Mouse (Mus musculus): ENCODE data around the gene Cib3.

The Cib3 gene

DNA sequence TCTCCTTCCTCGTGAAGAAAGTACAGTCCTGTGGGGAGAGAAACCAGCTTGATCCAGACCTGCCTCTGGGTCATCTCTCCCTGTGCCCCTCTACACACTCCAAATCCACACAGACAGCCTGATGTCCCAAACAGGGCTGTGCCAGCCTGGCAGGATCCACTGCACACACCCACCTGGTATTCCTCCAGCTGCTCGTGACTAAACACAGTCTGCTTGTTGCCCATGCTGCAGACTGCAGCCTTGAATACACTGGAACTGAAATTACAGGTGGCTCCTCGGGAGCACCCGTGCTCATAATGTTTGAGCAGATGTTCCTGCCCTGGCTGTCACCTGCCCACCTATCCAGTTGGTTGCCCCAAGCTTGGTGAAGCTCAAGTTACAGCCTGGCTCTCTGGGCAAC lies at the start of gene Cib3:
TSS of gene Cib3 (minus strand) at position 87 of the 400 bp plus-strand sequence.
- no peak for DNase-seq

DNA sequence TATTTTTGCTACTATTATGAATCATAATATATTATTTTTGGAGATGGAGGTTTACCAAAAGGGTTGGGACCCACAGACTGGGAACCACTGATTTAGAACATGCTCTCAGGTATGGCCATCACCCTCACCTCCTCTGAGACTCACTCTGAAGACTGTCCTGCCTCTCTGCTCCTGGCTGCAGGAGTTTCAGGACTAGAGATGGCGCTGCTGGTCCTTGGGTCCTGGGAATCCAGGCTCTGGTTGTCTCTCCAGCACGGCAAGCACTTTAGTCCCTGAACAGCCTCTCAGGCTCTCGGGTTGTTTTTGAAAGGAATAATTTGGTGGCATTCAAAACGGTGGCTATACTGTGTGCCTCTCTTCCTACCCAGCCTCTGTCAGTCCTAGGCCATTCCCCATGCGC lies 49.2 kb upstream of the Cib3 start:
- DNase-seq, result no peak

DNA sequence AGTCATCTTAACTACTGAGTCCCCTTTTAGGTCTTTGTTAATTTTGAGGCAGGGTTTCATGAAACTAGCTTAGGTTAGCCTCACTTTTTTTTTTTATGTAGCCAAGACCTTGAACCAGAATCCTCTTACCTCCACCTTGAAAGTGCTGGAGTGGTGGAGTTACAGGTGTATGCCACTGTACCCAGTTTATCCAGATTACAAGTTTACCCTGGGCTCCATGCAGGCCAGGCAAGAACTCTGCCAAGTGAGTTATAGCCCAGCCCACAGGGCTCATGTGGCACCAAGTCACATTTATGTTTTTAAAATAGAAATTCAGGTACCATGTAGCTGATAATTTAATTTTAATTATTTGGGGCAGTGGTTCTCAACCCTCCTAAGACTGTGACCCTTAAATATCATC lies 48.8 kb upstream of the Cib3 start:
- no peak for DNase-seq

DNA sequence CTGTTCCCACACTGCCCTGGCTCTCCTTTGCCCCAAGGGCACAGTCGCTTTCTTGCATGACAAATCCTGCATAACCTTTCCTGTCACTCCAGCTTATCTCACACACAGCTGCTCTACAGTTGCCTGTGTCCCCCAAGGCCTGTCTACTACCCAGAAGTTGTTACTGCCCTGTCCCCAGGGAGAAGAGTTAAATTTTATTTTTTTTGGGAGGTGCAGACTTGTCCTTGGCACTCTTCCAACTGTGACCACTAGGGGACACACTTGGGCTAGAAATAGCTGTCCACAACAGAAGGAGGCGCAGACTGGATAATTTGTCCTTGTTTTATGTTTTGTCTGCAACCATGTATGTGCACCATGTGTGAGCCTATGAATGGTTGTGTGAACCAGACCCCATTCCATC lies 48.4 kb upstream of the Cib3 start:
- peak; percentile 36 for DNase-seq

DNA sequence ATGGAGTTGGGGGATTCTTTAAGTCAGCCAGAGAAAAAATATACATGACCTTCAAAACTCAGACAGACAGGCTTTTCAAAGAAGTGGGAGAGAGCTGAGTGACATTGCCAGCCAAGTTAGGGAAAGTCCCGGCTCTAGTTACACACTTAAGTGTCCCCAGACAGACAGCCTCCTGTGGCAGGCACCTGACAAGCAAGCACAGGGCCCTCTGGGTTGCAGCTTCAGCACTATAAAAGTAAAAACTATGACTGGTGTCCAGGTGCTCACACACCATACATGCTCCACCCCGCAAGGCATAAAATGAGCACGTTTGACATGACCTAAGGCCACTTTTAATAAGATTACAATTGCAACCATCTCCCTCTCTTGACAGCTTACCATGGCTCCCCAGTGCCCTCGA lies 47.9 kb upstream of the Cib3 start:
- no peak for DNase-seq

DNA sequence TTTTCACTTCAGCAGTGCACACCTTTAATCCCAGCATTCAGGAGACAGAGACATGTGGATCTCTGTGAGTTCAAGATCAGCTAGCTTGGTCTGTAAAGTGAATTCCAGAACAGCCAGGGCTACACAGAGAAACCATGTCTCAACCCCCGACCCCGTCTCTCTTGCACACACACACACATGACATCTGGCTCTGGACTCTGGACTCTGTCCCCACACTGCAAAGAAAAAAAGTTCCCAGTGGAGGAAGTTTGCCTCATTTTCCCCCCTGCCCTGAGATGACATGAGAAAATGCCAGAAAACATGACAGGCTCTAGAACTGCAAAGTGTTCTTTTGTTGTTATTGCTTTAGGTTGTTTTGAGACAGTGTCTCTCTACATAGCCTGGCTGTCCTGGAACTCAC lies 47.2 kb upstream of the Cib3 start:
- DNase-seq, result no peak

DNA sequence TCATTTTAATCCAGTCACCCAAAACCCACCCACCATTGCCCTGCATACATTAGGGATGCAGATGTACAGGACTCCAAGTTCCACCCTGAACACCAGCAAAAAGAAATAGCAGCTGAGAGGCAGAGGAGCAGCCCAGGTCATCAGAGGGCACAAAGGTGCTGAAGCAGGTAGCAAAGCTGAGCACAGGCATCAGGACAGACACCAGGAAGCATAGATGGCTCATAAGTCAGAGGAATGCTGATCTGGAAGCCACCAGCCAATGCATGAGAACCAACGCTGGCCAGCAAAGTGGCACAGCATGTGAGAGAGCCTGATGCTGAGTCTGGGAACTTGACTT lies 45.2 kb upstream of the Cib3 start:
- no peak for DNase-seq

DNA sequence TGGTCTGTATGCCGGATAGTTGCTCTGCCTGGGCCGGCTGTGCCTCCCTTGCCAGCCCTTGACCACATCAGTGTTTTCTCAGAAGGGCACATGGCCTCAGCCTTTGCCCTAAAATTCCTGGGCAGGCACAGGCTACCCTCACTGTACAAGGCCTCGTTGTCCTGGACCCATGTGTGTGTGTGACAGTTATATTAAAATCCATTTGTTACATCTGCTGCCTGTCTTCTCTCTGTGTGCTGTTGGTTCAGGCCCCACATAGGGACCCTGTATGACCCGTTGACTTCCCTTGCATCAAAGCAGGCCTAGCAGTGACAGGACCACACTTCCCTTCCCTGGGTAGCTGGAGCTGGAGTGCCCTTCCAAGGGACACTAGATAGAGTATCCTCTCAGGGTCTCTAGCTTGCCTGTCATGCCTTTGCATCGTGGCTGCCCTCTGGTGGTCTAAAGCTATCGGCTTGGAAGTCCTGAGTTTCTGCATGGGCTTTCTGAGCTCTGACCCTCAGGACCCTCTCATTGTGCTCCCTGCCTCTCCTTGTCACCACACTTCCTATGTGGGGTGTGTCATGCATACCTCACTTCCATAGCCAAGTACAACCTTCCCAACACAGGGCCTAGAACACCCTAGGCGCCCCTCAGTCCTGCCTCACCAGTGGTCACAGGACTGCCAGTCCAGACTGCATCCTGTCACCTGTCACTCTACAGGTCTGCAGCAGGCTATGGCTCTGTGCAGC lies 44.7 kb upstream of the Cib3 start:
- no peak for DNase-seq

DNA sequence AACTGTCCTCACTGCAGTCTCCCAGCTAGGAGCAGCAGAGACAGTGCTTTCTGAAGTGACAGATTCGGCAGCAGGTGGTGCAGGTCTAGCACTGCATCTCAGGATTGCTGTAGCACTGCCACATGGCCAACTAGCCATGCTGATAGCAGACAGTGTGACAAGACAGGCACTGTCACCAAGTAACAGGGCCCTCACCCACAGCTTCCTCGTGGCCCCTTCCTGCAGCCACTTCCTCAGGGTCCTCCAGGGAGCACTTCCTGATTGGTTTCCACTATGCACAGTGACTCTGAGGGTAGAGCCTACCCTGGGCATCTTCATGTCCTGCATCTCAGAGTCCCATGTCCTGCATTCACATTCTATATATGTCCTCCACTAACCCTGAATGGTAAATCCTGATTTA lies 32.0 kb upstream of the Cib3 start:
- DNase-seq, result no peak

DNA sequence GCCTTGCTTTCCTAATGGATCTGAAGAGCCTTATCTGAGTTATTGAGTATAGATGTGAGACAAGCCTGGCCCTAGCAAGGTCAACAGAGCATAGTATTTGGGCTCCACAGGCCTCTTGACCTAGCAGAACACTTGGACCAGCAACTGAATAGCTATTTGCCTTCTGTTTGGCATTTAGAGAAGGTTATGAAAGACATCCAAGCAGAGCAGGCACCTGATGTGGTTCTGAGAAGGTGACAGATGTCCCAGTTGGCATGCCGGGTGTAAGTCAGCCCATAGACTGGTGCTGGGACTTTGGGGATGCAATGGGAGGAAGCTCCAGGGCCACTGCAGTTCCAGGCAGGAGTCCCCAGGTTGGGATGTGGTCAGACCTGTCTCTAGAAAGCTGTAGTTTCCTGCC lies 29.6 kb upstream of the Cib3 start:
- no peak for DNase-seq

DNA sequence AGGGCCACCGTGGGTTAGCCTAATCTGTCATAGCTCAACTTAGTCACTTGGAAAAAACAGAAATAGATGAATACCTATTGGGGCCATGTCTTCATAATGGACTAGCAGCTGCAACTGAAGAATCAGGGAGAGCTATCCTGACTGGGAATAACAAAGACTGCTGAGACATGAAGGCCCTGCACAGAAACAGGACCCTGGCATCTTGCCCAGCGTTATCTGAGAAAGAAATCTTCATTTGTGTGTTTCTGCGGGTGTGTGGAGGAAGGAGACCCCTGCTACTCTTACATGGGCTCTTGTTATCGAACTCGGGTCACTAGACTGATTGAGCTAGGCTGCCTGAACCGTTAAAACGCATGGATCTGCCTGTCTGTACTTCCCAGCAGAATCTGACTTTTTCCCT lies 28.3 kb upstream of the Cib3 start:
- DNase-seq, result no peak

DNA sequence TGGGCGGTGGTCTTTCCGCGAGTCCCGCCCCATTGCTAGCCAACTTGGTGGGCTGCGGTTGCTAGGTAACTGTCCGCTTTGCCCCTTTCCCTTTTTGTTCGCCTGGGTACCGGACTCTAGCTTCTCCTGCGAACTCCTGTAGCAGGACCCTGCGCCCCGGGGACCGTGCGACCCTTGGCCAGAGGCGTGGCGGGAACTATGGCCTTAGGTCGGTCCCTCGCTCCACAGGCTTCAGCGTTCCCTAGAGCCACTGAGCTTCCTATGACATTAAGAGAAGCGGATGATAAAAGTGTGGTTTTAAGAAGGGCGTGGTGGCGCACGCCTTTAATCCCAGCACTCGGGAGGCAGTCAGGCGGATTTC lies 27.7 kb upstream of the Cib3 start:
- no peak for DNase-seq

DNA sequence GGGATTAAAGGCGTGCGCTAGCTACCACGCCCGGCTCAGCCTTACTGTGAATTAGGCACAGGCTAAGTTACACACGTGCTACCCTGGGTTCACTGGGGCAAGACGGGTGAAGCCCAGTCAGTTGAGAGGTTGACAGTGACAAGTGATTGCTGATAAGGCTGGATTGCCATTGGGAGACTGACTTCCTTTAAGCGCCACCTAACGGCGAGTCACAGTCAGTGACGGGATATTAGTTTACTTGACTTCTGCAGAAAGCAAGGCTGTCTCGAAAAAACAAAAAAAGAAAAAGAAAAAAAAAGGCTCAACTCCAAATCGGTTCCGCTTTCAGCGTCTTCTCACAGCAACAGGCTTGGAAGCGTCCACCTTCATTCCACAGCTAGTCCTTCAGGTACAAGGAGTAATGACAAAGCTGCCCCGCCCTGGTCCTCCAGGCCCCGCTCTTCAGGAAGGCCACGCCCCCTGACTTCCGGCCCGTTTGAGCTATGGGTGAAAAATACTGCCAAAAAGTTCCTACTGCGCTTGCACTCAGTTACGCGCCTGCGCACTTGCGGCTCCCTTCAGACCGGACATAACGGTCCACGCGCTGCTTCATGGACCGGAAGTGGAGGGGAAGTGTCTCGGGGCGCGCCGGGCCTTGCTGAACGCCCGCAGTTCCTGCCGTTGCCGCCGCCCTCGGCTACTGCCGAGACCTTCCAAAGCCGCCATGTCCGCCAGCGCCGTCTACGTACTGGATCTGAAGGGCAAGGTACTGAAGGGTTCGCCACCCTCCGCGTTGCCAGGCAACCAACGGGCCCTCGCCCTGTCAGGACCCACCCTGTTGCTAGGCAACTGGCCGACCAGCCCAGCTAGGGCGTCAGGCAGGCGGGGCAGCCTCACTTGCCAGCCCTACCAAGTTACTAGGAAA lies 27.1 kb upstream of the Cib3 start, which contains the start of gene Ap1m1:
TSS of gene Ap1m1 (plus strand) at position 520 of the 904 bp plus-strand sequence.
- DNase-seq, result peak; percentile 99

DNA sequence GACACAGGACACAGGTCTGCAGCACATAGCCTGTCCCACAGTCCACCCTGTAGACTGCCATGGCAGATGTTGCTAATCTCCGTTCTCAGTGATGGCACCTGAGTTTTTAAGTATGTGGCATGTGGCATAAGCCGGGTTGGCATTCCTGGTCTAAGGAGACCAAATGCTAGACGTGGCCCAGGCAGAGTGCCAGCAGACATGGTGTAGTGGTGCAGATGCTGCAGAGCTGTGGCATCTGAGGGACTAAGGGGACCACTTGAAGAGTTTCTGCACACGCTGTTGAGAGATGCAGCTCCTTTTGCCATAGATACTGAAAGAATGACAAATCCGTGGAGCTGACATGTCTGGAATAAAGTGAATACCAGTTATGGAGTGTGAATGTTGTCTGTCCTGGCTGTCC lies 10.0 kb upstream of the Cib3 start:
- DNase-seq, result no peak

DNA sequence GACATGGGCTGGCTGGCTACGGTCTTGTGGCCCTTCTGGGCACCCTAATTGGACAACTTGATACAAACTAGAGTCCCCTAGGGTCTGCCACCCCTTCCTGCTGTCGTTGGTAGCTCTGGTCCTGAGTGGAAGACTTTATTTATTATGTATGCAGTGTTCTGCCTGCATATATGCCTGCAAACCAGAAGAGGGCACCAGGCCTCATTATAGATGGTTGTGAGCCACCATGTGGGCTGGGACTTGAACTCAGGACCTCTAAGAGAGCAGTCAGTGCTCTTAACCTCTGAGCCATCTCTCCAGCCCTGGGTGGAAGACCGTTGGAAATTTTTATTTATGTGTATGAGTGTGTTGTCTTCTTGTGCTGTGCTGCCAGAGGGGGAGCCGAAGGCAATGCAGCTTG lies 8.1 kb upstream of the Cib3 start:
- no peak for DNase-seq

DNA sequence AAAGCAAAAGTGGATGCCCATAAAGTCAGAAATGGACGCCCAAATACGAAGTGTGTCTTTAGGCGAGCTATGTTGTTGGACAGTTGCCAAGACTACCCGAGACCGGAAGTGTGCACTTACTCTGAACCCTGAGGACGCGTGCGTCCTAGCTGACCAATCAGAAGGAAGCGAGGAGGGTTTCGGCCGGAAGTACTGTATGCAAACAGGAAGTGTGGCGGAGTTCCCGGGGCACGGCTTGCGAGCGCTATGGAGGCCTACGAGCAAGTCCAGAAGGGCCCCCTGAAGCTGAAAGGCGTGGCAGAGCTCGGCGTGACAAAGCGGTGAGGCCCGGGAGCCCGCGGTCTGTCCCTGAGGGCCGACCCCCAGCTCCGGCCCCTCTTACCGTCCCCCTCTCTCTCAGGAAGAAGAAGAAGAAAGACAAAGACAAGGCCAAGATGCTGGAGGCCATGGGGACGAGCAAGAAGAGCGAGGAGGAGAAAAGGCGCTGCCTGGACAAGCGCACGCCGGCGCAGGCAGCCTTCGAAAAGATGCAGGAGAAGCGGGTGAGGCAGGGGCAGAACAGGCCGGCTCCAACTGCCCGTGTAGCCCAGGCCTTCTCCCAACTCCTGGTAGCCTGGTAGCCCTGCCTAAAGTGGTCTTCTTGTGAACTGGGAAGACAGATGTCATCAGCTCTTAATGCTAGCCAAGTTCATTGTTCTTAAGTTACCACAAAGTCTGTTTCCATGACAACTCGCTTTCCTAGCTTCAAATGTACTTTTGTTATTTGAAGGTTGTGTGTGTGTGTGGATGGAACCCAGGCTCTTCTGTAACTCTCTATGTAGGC lies 7.1 kb upstream of the Cib3 start, which contains the start of gene Fam32a:
TSS of gene Fam32a (plus strand) at position 190 of the 823 bp plus-strand sequence.
- DNase-seq, result peak; percentile 89

DNA sequence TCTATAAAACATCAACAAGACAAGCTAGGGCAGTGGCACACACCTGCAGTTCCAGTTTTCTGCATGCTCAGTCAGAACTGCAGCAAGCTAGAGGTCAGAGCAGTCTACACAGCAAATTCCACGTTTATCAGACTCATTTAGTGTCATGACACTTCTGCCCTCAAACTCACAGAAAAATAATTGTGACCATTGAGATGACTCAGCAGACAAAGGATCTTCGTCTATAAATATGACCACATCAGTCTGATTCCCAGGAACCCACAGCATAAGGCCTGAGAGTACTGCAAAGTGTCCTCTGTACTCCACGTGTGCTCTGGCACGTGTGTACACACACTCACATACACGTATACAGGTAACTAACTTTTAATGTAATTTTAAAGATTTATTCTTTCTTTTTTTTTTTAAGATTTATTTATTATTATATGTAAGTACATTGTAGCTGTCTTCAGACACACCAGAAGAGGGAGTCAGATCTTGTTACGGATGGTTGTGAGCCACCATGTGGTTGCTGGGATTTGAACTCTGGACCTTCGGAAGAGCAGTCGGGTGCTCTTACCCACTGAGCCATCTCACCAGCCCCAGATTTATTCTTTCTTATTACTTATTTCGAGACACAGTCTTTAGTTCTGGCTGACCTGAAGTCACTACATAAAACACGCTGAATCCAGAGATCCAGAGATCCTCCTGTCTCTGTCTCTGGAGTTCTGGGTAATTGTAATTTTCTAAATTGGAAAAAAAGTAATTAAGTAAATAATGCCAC lies 6.3 kb upstream of the Cib3 start:
- no peak for DNase-seq

DNA sequence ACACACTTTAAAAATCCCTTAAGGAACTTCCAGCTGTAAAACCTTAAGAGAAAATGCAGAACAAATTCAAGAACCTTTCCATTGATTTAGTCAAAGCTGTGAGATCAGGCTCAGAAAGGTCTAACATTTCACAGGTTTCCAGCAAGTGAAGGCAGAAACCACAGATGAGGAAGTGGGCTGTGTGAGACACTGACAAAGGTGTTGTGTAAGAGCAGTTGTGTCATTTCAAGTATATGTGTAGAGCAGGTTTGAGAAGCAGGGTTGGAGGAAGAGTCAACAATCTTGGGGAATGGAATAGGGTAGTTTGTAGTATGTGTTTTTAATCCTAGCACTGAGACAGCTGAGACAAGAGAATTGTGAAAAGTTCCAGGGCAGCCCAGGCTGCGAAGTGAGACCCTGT lies 3.2 kb upstream of the Cib3 start:
- no peak for DNase-seq

DNA sequence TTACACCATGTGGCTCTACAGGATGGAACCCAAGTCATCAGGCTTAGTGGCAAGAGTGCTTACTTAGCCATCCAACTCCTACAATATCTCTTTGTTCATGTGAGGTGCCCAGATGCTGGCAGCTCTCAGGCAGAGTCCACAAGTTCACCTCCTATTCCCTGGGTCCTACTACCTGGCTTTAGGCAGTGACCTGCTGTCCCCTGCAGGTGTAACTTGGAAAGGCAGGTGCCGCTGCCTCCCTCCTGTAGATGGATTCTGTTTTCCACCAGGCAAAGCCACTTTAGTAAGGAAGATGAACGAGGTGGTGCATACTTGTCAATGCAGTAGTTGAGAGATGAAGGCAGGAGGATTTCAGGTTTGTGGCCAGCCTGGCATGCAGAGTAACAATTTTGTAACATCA lies 2.4 kb upstream of the Cib3 start:
- peak; percentile 57 for DNase-seq

DNA sequence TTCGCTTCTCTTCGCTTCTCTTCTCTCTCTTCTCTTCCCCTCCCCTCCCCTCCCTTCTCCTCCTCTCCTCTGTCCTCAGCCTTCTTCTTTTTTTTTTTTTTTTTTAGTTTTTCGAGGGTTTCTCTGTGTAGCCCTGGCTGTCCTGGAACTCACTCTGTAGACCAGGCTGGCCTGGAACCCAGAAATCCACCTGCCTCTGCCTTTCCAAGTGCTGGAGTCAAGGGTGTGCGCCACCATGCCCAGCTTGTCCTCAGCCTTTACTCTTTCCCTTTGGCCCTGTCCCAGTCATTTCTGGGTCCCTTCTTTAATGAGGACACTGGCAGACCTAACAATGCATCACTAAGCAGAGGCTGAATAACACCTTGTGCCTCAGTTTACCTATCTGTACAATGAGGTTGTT lies 899 bp upstream of the Cib3 start, which contains the start of gene Gm11034:
TSS of gene Gm11034 (minus strand) at position 101 of the 400 bp plus-strand sequence.
- no peak for DNase-seq

DNA sequence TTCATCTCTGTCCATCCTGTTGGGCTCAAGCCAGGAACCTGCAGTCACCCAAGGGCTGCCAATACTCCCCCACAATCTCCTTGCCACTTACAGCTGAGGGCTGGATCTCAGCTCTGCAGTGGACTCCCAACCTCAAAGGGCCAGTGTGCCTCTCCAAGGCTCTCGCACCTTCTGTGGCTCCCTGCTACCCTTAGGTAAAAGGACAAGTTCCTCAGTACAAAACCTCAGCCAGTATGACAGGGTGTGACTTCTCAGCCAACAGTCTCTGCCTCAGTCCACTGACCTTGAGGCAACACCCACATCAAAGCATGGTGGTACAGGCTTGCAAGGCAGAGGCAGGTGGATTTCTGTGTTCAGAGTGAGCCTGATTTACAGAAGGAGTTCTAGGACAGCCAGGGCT lies 791 bp downstream of the Cib3 start:
- no peak for DNase-seq

DNA sequence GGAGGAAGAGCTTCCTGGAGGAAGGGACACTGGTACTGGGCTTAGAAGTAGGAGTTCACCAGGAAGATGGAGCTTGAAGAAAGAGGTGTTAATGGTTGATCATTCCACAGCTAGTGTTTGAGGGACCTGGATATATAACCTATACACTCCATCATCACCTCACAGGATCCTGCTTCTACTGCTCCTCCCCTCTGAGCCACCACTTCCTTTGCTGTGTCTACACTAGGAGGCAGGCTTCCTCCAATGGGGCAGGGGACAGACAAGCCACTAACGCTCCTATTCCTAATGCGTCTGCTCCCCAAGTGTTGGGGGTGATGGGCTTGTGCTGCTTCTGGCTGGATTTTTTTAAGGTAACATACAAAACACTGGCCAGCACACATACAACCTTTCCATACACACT lies 1.9 kb downstream of the Cib3 start:
- no peak for DNase-seq

DNA sequence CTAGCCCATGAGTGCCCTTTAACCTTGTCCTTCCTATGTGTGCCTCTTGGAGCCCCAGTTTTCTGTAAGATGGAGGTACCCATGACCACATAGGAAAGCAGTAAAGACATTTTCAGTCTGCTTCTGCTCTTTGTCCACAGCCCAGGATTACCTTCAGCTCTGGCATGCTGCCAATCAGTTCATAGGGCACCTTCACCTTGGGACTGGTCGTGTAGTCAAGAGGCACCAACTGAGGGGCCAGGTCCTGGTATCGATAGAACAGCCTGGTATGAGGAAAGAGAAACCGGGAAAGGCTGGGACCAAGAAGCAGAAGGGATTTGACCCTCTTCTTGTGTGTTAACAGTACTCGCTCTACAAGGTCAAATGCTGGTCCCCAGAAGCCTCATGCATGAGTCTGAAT lies 2.4 kb downstream of the Cib3 start:
- DNase-seq, result no peak
